Mouse (Mus musculus) bone marrow, adult 2 months (tissue): ENCODE measurements around the gene Plekhg5.

Experiments
- CTCF ChIP-seq: fragments of 200-500 bp; IDR thresholded peaks from 2 replicates; pipeline ENCODE4 v1.5.1; 2011; ENCODE audit warnings: low read length, control low read depth; ENCODE audit not compliant: control insufficient read depth, insufficient read depth
- POLR2A ChIP-seq: fragments of 200-500 bp; IDR thresholded peaks from 2 replicates; pipeline ENCODE4 v1.6.1; 2011; ENCODE audit warnings: low read depth, mild to moderate bottlenecking, control low read depth, low read length, borderline replicate concordance; ENCODE audit not compliant: control insufficient read depth

GRCm38 (mm10) chr4:152162748-152163147 is 90.5 kb downstream of the Plekhg5 start:
- no peak for TF ChIP-seq CTCF
- TF ChIP-seq POLR2A: no peak
